In the genomic region with DNA sequence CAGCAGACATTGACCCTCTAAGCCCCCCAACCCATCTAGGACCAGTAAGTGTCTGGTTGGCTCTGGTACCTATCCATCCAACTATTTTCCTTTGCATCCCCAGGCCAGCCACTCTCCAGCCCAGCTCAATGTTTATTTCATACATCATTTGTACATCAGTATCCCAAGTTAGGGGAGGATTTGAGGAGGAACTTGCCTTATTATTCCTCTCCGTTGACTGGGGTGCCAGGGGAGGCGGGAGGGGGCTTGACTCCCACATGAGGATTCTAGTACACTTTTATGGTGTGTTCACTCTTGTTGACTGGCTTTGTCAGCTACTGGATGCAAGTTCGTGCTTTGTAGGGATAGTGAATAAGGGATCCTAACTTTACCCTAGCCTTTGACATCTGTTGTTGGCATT, we compare ENCODE assay signal across 9 mouse cellular contexts. TPM values are rescaled to one million over a fixed set of nuclear protein-coding genes. Genes with fewer than 3 reads are reported as not detected.
DNase-seq lines count a peak whose midpoint lies in the region; ATAC-seq and TF ChIP-seq lines count a peak whose summit lies in the region.
"Had no signal": no experiment of that assay in that cellular context is flagged by ENCODE, and none has a peak within 500 bp of the region (broad histone marks: within the 10 kb centered on the region; RNA-seq: fewer than 3 reads in every experiment).

No protein-coding gene starts in this region.

- no peak for TF ChIP-seq RAD21 in CH12.LX (IDR thresholded peaks at IDR 0.05; ENCODE audit: low read depth, low read length)

- H3K4me3 ChIP-seq in CH12.LX (replicated peaks in 1 of 3; ENCODE audit: low read depth in 2 of 3, low read length in 2 of 3, poor library complexity in 1 of 3): peak overlapping the region in 1 of 3 experiments; percentile 42
- H3K4me3 ChIP-seq in forebrain, embryonic 11.5 days (ENCODE audit: low read depth, low read length): peak overlapping the region; percentile 100
- H3K4me3 ChIP-seq in liver, embryonic 12.5 days: peak overlapping the region; percentile 93

- H3K4me1 ChIP-seq in CH12.LX (ENCODE audit: control insufficient read depth in 1 of 2, insufficient read depth in 2 of 2): peaks cover 3 to 35% of the 10 kb centered on the region in 2 experiments; a peak in 3 of 4 replicates
- H3K4me1 ChIP-seq in forebrain, embryonic 11.5 days (replicated peaks; ENCODE audit: control insufficient read depth, insufficient read depth, low read length): peaks cover 4% of the 10 kb centered on the region; the same call in 1 of the 2 replicates
- peaks cover 53% of the 10 kb centered on the region for H3K4me1 ChIP-seq in liver, embryonic 12.5 days

- TF ChIP-seq EP300 in CH12.LX (IDR thresholded peaks at IDR 0.05; ENCODE audit: low read length): no peak

- ATAC-seq in forebrain, embryonic 11.5 days (replicated peaks; ENCODE audit: low FRiP score): no peak
- no peak for ATAC-seq in liver, embryonic 12.5 days
- no peak for ATAC-seq in frontal cortex, adult (ENCODE audit: low TSS enrichment)
- ATAC-seq in megakaryocyte-erythroid progenitor cell, adult 5-6 weeks (replicated peaks; ENCODE audit: low FRiP score, low TSS enrichment, poor library complexity, severe bottlenecking): no peak

- peak overlapping the region; percentile 90 for H3K4me2 ChIP-seq in CH12.LX (ENCODE audit: insufficient read depth, low read depth, poor library complexity, severe bottlenecking)
- H3K4me2 ChIP-seq in forebrain, embryonic 11.5 days (ENCODE audit: low read depth, low read length, severe bottlenecking): peak overlapping the region; percentile 81
- peak overlapping the region; percentile 95 for H3K4me2 ChIP-seq in liver, embryonic 12.5 days

- TF ChIP-seq POLR2A in CH12.LX (IDR thresholded peaks at IDR 0.05; ENCODE audit: low read depth, low read length): no peak

- H3K79me2 ChIP-seq in CH12.LX (replicated peaks; ENCODE audit: control insufficient read depth, extremely low read depth, insufficient read depth, poor library complexity, severe bottlenecking): peaks cover 26% of the 10 kb centered on the region

- DNase-seq in heart, adult 11 months: peak; percentile 87
- DNase-seq in heart, postnatal 25 days (ENCODE audit: low spot score): no peak
- no peak for DNase-seq in CH12.LX (ENCODE audit: extremely low read depth)
- no peak for DNase-seq in forebrain, embryonic 11.5 days (ENCODE audit: low spot score)
- DNase-seq in urinary bladder, postnatal 14 days (ENCODE audit: low spot score): no peak

- in situ Hi-C loops in CH12.LX (cut with MboI; ENCODE audit: low pct_ligation_motif_present, low pct_unique_long_range_greater_than_20kb, low sequenced_read_pairs): loop anchor here (25.0 kb wide), 1 partner anchor 251 kb away; no protein-coding TSS in a partner anchor

- peak overlapping the region; percentile 95; the same call in 1 of the 2 replicates for H3K9ac ChIP-seq in CH12.LX (ENCODE audit: insufficient read depth, low read depth)
- H3K9ac ChIP-seq in forebrain, embryonic 11.5 days (ENCODE audit: low read length): peak overlapping the region; percentile 98
- peak overlapping the region; percentile 98 for H3K9ac ChIP-seq in liver, embryonic 12.5 days

- no peaks in the 10 kb centered on the region for H3K9me3 ChIP-seq in CH12.LX (replicated peaks; ENCODE audit: low read length)
- no peaks in the 10 kb centered on the region for H3K9me3 ChIP-seq in forebrain, embryonic 11.5 days (ENCODE audit: control insufficient read depth, low read length)
- no peaks in the 10 kb centered on the region for H3K9me3 ChIP-seq in liver, embryonic 12.5 days (replicated peaks)

- H3K36me3 ChIP-seq in CH12.LX (replicated peaks in 1 of 2; ENCODE audit: control insufficient read depth in 1 of 2, insufficient read depth in 1 of 2, low read length in 1 of 2): peaks cover 4 to 33% of the 10 kb centered on the region in 2 experiments
- no peaks in the 10 kb centered on the region for H3K36me3 ChIP-seq in forebrain, embryonic 11.5 days (ENCODE audit: control insufficient read depth, insufficient read depth, low read length)
- 0 out of 2 replicates have a peak, but pooled peaks cover 7% of the 10 kb centered on the region for H3K36me3 ChIP-seq in liver, embryonic 12.5 days

- H3K27ac ChIP-seq in CH12.LX (ENCODE audit: insufficient read depth, low read depth): no peak overlapping the region
- H3K27ac ChIP-seq in forebrain, embryonic 11.5 days (ENCODE audit: low read depth, low read length): no peak overlapping the region
- H3K27ac ChIP-seq in liver, embryonic 12.5 days: no peak overlapping the region

- 71% methylated on average over 3 of the region's 3 CpGs for WGBS in forebrain, embryonic 11.5 days
- WGBS in liver, embryonic 12.5 days (ENCODE audit: insufficient replicate concordance): 72% methylated on average over 3 of the region's 3 CpGs

- dilution Hi-C loops in CH12.LX (cut with MboI; ENCODE audit: extremely low pct_ligation_motif_present, extremely low pct_unique_long_range_greater_than_20kb, low sequenced_read_pairs): no loop called here

- H3K27me3 ChIP-seq in CH12.LX (replicated peaks): peaks cover 19% of the 10 kb centered on the region
- H3K27me3 ChIP-seq in forebrain, embryonic 11.5 days (ENCODE audit: control insufficient read depth, insufficient read depth, low read length): no peaks in the 10 kb centered on the region
- H3K27me3 ChIP-seq in liver, embryonic 12.5 days (replicated peaks): no peaks in the 10 kb centered on the region

- no peak for TF ChIP-seq CTCF in CH12.LX (conservative IDR thresholded peaks at IDR 0.05 in 1 of 2, IDR thresholded peaks at IDR 0.05 in 1 of 2; ENCODE audit: low read depth in 2 of 2, low read length in 2 of 2)

- intact Hi-C loops in heart, postnatal 25 days (cut with DNase I): loop anchor here (5.0 kb wide), 1 partner anchor 141 kb away; no protein-coding TSS in a partner anchor

TF ChIP-seq in CH12.LX, 34 proteins besides CTCF, POLR2A, EP300 and RAD21 (continues in another document):
- TF ChIP-seq HCFC1 (IDR thresholded peaks at IDR 0.05; ENCODE audit: low read depth, low read length) (no peak), USF2 (conservative IDR thresholded peaks at IDR 0.05; ENCODE audit: low read depth, low read length) (no peak), GABPA (IDR thresholded peaks at IDR 0.05; ENCODE audit: insufficient replicate concordance, low read depth, low read length) (no peak), UBTF (IDR thresholded peaks at IDR 0.05; ENCODE audit: low read depth, low read length) (no peak), ELF1 (IDR thresholded peaks at IDR 0.05; ENCODE audit: low read depth, low read length) (no peak), E2F4 (IDR thresholded peaks at IDR 0.05; ENCODE audit: insufficient replicate concordance, low read depth, low read length) (no peak), USF1 (IDR thresholded peaks at IDR 0.05; ENCODE audit: low read depth, low read length) (no peak), TBP (conservative IDR thresholded peaks at IDR 0.05; ENCODE audit: low read depth, low read length) (no peak), ZKSCAN1 (IDR thresholded peaks at IDR 0.05; ENCODE audit: borderline replicate concordance, low read depth, low read length) (no peak)

RNA-seq across cellular contexts. Expression of a gene that starts 6.6 kb away (rescaled TPM):
- total RNA-seq in heart, postnatal 25 days (2021): 10 to 100 TPM; 28.6 to 29.1 TPM
- total RNA-seq in CH12.LX (2012; rRNA removed) (4.9 and 5.9 TPM in 2 replicates), CH12.LX (2014; rRNA removed) (0.98 and 1.3 TPM in 2 replicates)
- 12.3 and 14.0 TPM in 2 replicates for polyA plus RNA-seq in CH12.LX (2012; ENCODE audit: insufficient read length, low read depth)
- 14.0 and 14.9 TPM in 2 replicates for polyA plus RNA-seq in forebrain, embryonic 11.5 days (2014; fragmentation: Nextera tagmentation; extraction: Ambion mirVana)
- 5.6 and 6.0 TPM in 2 replicates for polyA plus RNA-seq in liver, embryonic 12.5 days (2016; fragmentation: Nextera tagmentation; extraction: Ambion mirVana)
- 19.8 and 39.2 TPM in 2 replicates for total RNA-seq in megakaryocyte-erythroid progenitor cell, adult 5-6 weeks (2014; fragmentation: Nextera tagmentation)
- total RNA-seq in megakaryocyte-erythroid progenitor cell, adult 5-6 weeks (2017): 7.9 and 10.8 TPM in 2 replicates

RNA-seq across cellular contexts. Expression of a gene that starts 9.4 kb away (rescaled TPM):
- 10 to 100 TPM; 14.8 to 15.3 TPM for total RNA-seq in heart, postnatal 25 days (2021)
- total RNA-seq in CH12.LX (2012; rRNA removed) (38.5 and 44.9 TPM in 2 replicates), CH12.LX (2014; rRNA removed) (44.2 and 44.9 TPM in 2 replicates)
- polyA plus RNA-seq in CH12.LX (2012; ENCODE audit: insufficient read length, low read depth): 34.6 and 35.0 TPM in 2 replicates
- 55.9 and 62.4 TPM in 2 replicates for polyA plus RNA-seq in forebrain, embryonic 11.5 days (2014; fragmentation: Nextera tagmentation; extraction: Ambion mirVana)
- polyA plus RNA-seq in liver, embryonic 12.5 days (2016; fragmentation: Nextera tagmentation; extraction: Ambion mirVana): 48.4 and 55.3 TPM in 2 replicates
- 51.2 and 51.5 TPM in 2 replicates for total RNA-seq in megakaryocyte-erythroid progenitor cell, adult 5-6 weeks (2014; fragmentation: Nextera tagmentation)
- 26.6 and 34.2 TPM in 2 replicates for total RNA-seq in megakaryocyte-erythroid progenitor cell, adult 5-6 weeks (2017)

RNA-seq across cellular contexts. Expression of a gene that starts 21.3 kb away (rescaled TPM):
- not detected for total RNA-seq in heart, postnatal 25 days (2021)
- total RNA-seq in CH12.LX (2012; rRNA removed) (not detected in 2 replicates), CH12.LX (2014; rRNA removed) (not detected in 2 replicates)
- polyA plus RNA-seq in CH12.LX (2012; ENCODE audit: insufficient read length, low read depth): not detected in 2 replicates
- polyA plus RNA-seq in forebrain, embryonic 11.5 days (2014; fragmentation: Nextera tagmentation; extraction: Ambion mirVana): 0.40 and 0.84 TPM in 2 replicates
- polyA plus RNA-seq in liver, embryonic 12.5 days (2016; fragmentation: Nextera tagmentation; extraction: Ambion mirVana): 1.7 and 2.3 TPM in 2 replicates
- total RNA-seq in megakaryocyte-erythroid progenitor cell, adult 5-6 weeks (2014; fragmentation: Nextera tagmentation): not detected in 2 replicates
- total RNA-seq in megakaryocyte-erythroid progenitor cell, adult 5-6 weeks (2017): not detected in 2 replicates
- total RNA-seq: common myeloid progenitor, adult 5-6 weeks had no signal

RNA-seq across cellular contexts. Expression of a gene that starts 21.6 kb away (rescaled TPM):
- total RNA-seq in heart, postnatal 25 days (2021): 100 to 1,000 TPM; 245 to 246 TPM
- total RNA-seq in CH12.LX (2012; rRNA removed) (388 and 480 TPM in 2 replicates), CH12.LX (2014; rRNA removed) (261 and 264 TPM in 2 replicates)
- polyA plus RNA-seq in CH12.LX (2012; ENCODE audit: insufficient read length, low read depth): 312 and 327 TPM in 2 replicates
- polyA plus RNA-seq in forebrain, embryonic 11.5 days (2014; fragmentation: Nextera tagmentation; extraction: Ambion mirVana): 410 and 508 TPM in 2 replicates
- 215 and 221 TPM in 2 replicates for polyA plus RNA-seq in liver, embryonic 12.5 days (2016; fragmentation: Nextera tagmentation; extraction: Ambion mirVana)
- 367 and 396 TPM in 2 replicates for total RNA-seq in megakaryocyte-erythroid progenitor cell, adult 5-6 weeks (2014; fragmentation: Nextera tagmentation)
- total RNA-seq in megakaryocyte-erythroid progenitor cell, adult 5-6 weeks (2017): 155 and 173 TPM in 2 replicates

RNA-seq across cellular contexts. Expression of a gene that starts 34.8 kb away (rescaled TPM):
- total RNA-seq in heart, postnatal 25 days (2021): not detected
- total RNA-seq in CH12.LX (2012; rRNA removed) (0.04 TPM in 1 of 2 replicates, not detected in the other), CH12.LX (2014; rRNA removed) (not detected in 2 replicates)
- polyA plus RNA-seq in CH12.LX (2012; ENCODE audit: insufficient read length, low read depth): 0.10 and 0.78 TPM in 2 replicates
- polyA plus RNA-seq in forebrain, embryonic 11.5 days (2014; fragmentation: Nextera tagmentation; extraction: Ambion mirVana): 0.11 and 0.15 TPM in 2 replicates
- polyA plus RNA-seq in liver, embryonic 12.5 days (2016; fragmentation: Nextera tagmentation; extraction: Ambion mirVana): 0.29 and 0.31 TPM in 2 replicates
- 0.02 and 0.92 TPM in 2 replicates for total RNA-seq in megakaryocyte-erythroid progenitor cell, adult 5-6 weeks (2014; fragmentation: Nextera tagmentation)
- total RNA-seq in megakaryocyte-erythroid progenitor cell, adult 5-6 weeks (2017): 0.05 and 0.11 TPM in 2 replicates
